Mouse (Mus musculus): Measurements from ENCODE around the gene Myo18b. TPM values are rescaled to one million over a fixed set of nuclear protein-coding genes. Genes with fewer than 3 reads are reported as not detected.

The Myo18b gene
- total and polyA plus RNA-seq, 3 experiments = 0.05 TPM; not detected in 2

- Histone ChIP-seq H3K27me3 (ENCODE audit: insufficient read depth, low read length) (no peaks in the 10 kb centered on the region), H3K9me3 (replicated peaks) (peaks cover 82% of the 10 kb centered on the region), H3K4me1 (ENCODE audit: insufficient read depth, low read depth, low read length) (no peaks in the 10 kb centered on the region), H3K36me3 (replicated peaks) (no peaks in the 10 kb centered on the region), H3K4me3 (ENCODE audit: low read depth, low read length) (no peak overlapping the region)
- DNase-seq (ENCODE audit: low spot score) = no peak
- no peak for TF ChIP-seq GATA1 (IDR thresholded peaks at IDR 0.05; ENCODE audit: borderline replicate concordance, low read length)
- no peak for TF ChIP-seq CTCF (IDR thresholded peaks at IDR 0.05; ENCODE audit: low read depth, low read length)
- no peak for TF ChIP-seq TAL1 (conservative IDR thresholded peaks at IDR 0.05; ENCODE audit: low read depth, low read length)
- no peak for TF ChIP-seq GATA2 (IDR thresholded peaks at IDR 0.05; ENCODE audit: borderline replicate concordance, low read depth, low read length)
- no peak for TF ChIP-seq POLR2AphosphoS5 (IDR thresholded peaks at IDR 0.05; ENCODE audit: insufficient replicate concordance, low read depth, low read length)
- no peak for ATAC-seq (ENCODE audit: extremely low read depth, insufficient number of reproducible peaks, low FRiP score, poor library complexity, severe bottlenecking)
Measured at GRCm38 (mm10) chr5:112714679-112715446, 181.3 kb downstream of the Myo18b start.

- Histone ChIP-seq H3K27me3 (ENCODE audit: insufficient read depth, low read length) (no peaks in the 10 kb centered on the region), H3K36me3 (replicated peaks) (no peaks in the 10 kb centered on the region), H3K4me3 (ENCODE audit: low read depth, low read length) (no peak overlapping the region), H3K9me3 (replicated peaks) (peaks cover 74% of the 10 kb centered on the region), H3K4me1 (ENCODE audit: insufficient read depth, low read depth, low read length) (no peaks in the 10 kb centered on the region)
- no peak for TF ChIP-seq GATA1 (IDR thresholded peaks at IDR 0.05; ENCODE audit: borderline replicate concordance, low read length)
- TF ChIP-seq CTCF (IDR thresholded peaks at IDR 0.05; ENCODE audit: low read depth, low read length) = no peak
- no peak for TF ChIP-seq POLR2AphosphoS5 (IDR thresholded peaks at IDR 0.05; ENCODE audit: insufficient replicate concordance, low read depth, low read length)
- TF ChIP-seq TAL1 (conservative IDR thresholded peaks at IDR 0.05; ENCODE audit: low read depth, low read length) = no peak
- no peak for TF ChIP-seq GATA2 (IDR thresholded peaks at IDR 0.05; ENCODE audit: borderline replicate concordance, low read depth, low read length)
- DNase-seq (ENCODE audit: low spot score) (no peak), ATAC-seq (ENCODE audit: extremely low read depth, insufficient number of reproducible peaks, low FRiP score, poor library complexity, severe bottlenecking) (no peak)
Measured at GRCm38 (mm10) chr5:112709831-112710230, 186.3 kb downstream of the Myo18b start.

DNA sequence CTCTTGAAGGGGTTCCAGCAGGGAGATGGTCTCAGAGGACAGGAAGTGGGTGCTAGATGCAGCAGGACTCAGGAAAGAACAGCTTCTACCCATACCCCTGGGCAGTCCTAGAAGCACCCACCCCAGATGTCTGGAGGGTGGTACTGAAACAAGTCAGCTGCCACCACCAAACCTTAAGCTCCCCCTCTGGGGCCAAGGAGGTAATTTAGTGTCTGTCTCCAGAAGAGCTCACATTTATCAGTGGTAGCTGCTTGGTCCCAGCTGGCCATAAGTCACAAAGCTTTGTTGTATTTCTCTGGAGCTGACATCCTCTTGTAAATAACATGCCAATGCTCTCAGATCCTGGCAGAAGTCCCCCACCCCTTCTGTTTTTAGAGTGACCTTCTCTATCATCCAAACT lies 187.7 kb downstream of the Myo18b start:
- Histone ChIP-seq H3K36me3 (replicated peaks) (no peaks in the 10 kb centered on the region), H3K4me1 (ENCODE audit: insufficient read depth, low read depth, low read length) (no peaks in the 10 kb centered on the region), H3K9me3 (replicated peaks) (peaks cover 73% of the 10 kb centered on the region), H3K4me3 (ENCODE audit: low read depth, low read length) (no peak overlapping the region), H3K27me3 (ENCODE audit: insufficient read depth, low read length) (no peaks in the 10 kb centered on the region)
- TF ChIP-seq TAL1 (conservative IDR thresholded peaks at IDR 0.05; ENCODE audit: low read depth, low read length) (no peak), POLR2AphosphoS5 (IDR thresholded peaks at IDR 0.05; ENCODE audit: insufficient replicate concordance, low read depth, low read length) (no peak), GATA2 (IDR thresholded peaks at IDR 0.05; ENCODE audit: borderline replicate concordance, low read depth, low read length) (no peak), CTCF (IDR thresholded peaks at IDR 0.05; ENCODE audit: low read depth, low read length) (no peak)
- no peak for DNase-seq (ENCODE audit: low spot score)
- no peak for ATAC-seq (ENCODE audit: extremely low read depth, insufficient number of reproducible peaks, low FRiP score, poor library complexity, severe bottlenecking)

DNA sequence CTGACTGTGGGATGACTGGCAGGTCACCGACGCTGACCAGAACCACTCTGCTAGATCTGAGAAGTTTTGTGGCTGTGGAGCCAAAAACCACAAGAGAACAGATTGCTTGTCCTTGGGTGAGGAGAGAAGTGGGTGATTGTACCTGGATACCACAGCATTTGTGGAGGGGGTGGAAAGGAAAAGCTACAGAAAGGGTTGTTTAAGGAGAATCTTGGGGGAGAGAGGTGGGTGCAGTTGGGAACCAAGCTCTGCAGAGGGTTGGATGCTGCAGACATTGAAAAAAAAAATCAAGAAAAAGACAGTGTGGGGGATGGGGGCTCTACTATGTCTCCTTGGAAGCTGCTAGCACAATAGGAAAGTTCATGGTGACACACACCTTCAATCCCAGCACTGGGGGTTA lies 188.7 kb downstream of the Myo18b start:
- ATAC-seq (ENCODE audit: extremely low read depth, insufficient number of reproducible peaks, low FRiP score, poor library complexity, severe bottlenecking) (no peak), DNase-seq (ENCODE audit: low spot score) (no peak)
- TF ChIP-seq TAL1 (conservative IDR thresholded peaks at IDR 0.05; ENCODE audit: low read depth, low read length) (no peak), CTCF (IDR thresholded peaks at IDR 0.05; ENCODE audit: low read depth, low read length) (no peak), GATA1 (IDR thresholded peaks at IDR 0.05; ENCODE audit: borderline replicate concordance, low read length) (no peak), GATA2 (IDR thresholded peaks at IDR 0.05; ENCODE audit: borderline replicate concordance, low read depth, low read length) (no peak), POLR2AphosphoS5 (IDR thresholded peaks at IDR 0.05; ENCODE audit: insufficient replicate concordance, low read depth, low read length) (no peak)
- Histone ChIP-seq H3K4me3 (ENCODE audit: low read depth, low read length) (no peak overlapping the region), H3K36me3 (replicated peaks) (no peaks in the 10 kb centered on the region), H3K9me3 (replicated peaks) (peaks cover 76% of the 10 kb centered on the region), H3K27me3 (ENCODE audit: insufficient read depth, low read length) (no peaks in the 10 kb centered on the region), H3K4me1 (ENCODE audit: insufficient read depth, low read depth, low read length) (no peaks in the 10 kb centered on the region)

GRCm38 (mm10) chr5:112700794-112701193 lies 195.4 kb downstream of the Myo18b start:
- H3K9me3 ChIP-seq (replicated peaks) = peaks cover 90% of the 10 kb centered on the region
- DNase-seq (ENCODE audit: low spot score) = no peak
- TF ChIP-seq POLR2AphosphoS5 (IDR thresholded peaks at IDR 0.05; ENCODE audit: insufficient replicate concordance, low read depth, low read length) (no peak), TAL1 (conservative IDR thresholded peaks at IDR 0.05; ENCODE audit: low read depth, low read length) (no peak), GATA2 (IDR thresholded peaks at IDR 0.05; ENCODE audit: borderline replicate concordance, low read depth, low read length) (no peak), GATA1 (IDR thresholded peaks at IDR 0.05; ENCODE audit: borderline replicate concordance, low read length) (no peak), CTCF (IDR thresholded peaks at IDR 0.05; ENCODE audit: low read depth, low read length) (no peak)
- no peaks in the 10 kb centered on the region for H3K4me1 ChIP-seq (ENCODE audit: insufficient read depth, low read depth, low read length)
- no peak for ATAC-seq (ENCODE audit: extremely low read depth, insufficient number of reproducible peaks, low FRiP score, poor library complexity, severe bottlenecking)
- no peaks in the 10 kb centered on the region for H3K27me3 ChIP-seq (ENCODE audit: insufficient read depth, low read length)
- H3K4me3 ChIP-seq (ENCODE audit: low read depth, low read length) = no peak overlapping the region
- no peaks in the 10 kb centered on the region for H3K36me3 ChIP-seq (replicated peaks)

- Histone ChIP-seq H3K9me3 (replicated peaks) (peaks cover 96% of the 10 kb centered on the region), H3K27me3 (ENCODE audit: insufficient read depth, low read length) (no peaks in the 10 kb centered on the region; the same call in 1 of the 2 replicates), H3K36me3 (replicated peaks) (no peaks in the 10 kb centered on the region), H3K4me3 (ENCODE audit: low read depth, low read length) (no peak overlapping the region), H3K4me1 (ENCODE audit: insufficient read depth, low read depth, low read length) (no peaks in the 10 kb centered on the region)
- ATAC-seq (ENCODE audit: extremely low read depth, insufficient number of reproducible peaks, low FRiP score, poor library complexity, severe bottlenecking) = no peak
- TF ChIP-seq POLR2AphosphoS5 (IDR thresholded peaks at IDR 0.05; ENCODE audit: insufficient replicate concordance, low read depth, low read length) = no peak
- no peak for TF ChIP-seq TAL1 (conservative IDR thresholded peaks at IDR 0.05; ENCODE audit: low read depth, low read length)
- no peak for TF ChIP-seq CTCF (IDR thresholded peaks at IDR 0.05; ENCODE audit: low read depth, low read length)
- TF ChIP-seq GATA1 (IDR thresholded peaks at IDR 0.05; ENCODE audit: borderline replicate concordance, low read length) = no peak
- TF ChIP-seq GATA2 (IDR thresholded peaks at IDR 0.05; ENCODE audit: borderline replicate concordance, low read depth, low read length) = no peak
- DNase-seq (ENCODE audit: low spot score) = no peak
Measured at GRCm38 (mm10) chr5:112696683-112697082, 199.5 kb downstream of the Myo18b start.

Measured in G1E (cell line).